Comparison of ENCODE assay signal across 18 mouse cellular contexts in genomic region chr12:86504321-86504720, GRCm38 (mm10).
"Had no signal": no experiment of that assay in that cellular context is flagged by ENCODE, and none has a peak within 500 bp of the region (broad histone marks: within the 10 kb centered on the region; RNA-seq: fewer than 3 reads in every experiment).

No protein-coding gene starts in this region.

- H3K4me1 ChIP-seq: liver, embryonic 15.5 days had no signal

- DNase-seq: kidney, adult 18-20 months; kidney, postnatal 25 days; layer of hippocampus, postnatal 36 days; lung, adult 18-20 months; lung, postnatal 10 days; lung, postnatal 4 days; midbrain, embryonic 14.5 days; retina, postnatal 1 day; right cerebral cortex, postnatal 25 days; spleen, adult 18-20 months; thymus, postnatal 25 days had no signal

- H3K27ac ChIP-seq: kidney, postnatal 0 days; left cerebral cortex, adult 2 months; liver, embryonic 15.5 days; lung, embryonic 15.5 days; neural tube, embryonic 12.5 days; neural tube, embryonic 15.5 days; stomach, embryonic 15.5 days had no signal

- H3K27me3 ChIP-seq: liver, embryonic 15.5 days; lung, embryonic 15.5 days; neural tube, embryonic 12.5 days; neural tube, embryonic 15.5 days; stomach, embryonic 15.5 days had no signal

- H3K36me3 ChIP-seq: liver, embryonic 15.5 days; lung, embryonic 15.5 days; neural tube, embryonic 12.5 days; neural tube, embryonic 15.5 days; stomach, embryonic 15.5 days had no signal

- H3K9me3 ChIP-seq: liver, embryonic 15.5 days; lung, embryonic 15.5 days; neural tube, embryonic 12.5 days; neural tube, embryonic 15.5 days; stomach, embryonic 15.5 days had no signal

- H3K9ac ChIP-seq: liver, embryonic 15.5 days; lung, embryonic 15.5 days; neural tube, embryonic 12.5 days; neural tube, embryonic 15.5 days; stomach, embryonic 15.5 days had no signal

- H3K4me3 ChIP-seq: left cerebral cortex, adult 2 months; liver, embryonic 15.5 days; lung, embryonic 15.5 days; neural tube, embryonic 12.5 days; neural tube, embryonic 15.5 days; stomach, embryonic 15.5 days had no signal
